ENCODE assay signal across 30 mouse cellular contexts in the genomic region with DNA sequence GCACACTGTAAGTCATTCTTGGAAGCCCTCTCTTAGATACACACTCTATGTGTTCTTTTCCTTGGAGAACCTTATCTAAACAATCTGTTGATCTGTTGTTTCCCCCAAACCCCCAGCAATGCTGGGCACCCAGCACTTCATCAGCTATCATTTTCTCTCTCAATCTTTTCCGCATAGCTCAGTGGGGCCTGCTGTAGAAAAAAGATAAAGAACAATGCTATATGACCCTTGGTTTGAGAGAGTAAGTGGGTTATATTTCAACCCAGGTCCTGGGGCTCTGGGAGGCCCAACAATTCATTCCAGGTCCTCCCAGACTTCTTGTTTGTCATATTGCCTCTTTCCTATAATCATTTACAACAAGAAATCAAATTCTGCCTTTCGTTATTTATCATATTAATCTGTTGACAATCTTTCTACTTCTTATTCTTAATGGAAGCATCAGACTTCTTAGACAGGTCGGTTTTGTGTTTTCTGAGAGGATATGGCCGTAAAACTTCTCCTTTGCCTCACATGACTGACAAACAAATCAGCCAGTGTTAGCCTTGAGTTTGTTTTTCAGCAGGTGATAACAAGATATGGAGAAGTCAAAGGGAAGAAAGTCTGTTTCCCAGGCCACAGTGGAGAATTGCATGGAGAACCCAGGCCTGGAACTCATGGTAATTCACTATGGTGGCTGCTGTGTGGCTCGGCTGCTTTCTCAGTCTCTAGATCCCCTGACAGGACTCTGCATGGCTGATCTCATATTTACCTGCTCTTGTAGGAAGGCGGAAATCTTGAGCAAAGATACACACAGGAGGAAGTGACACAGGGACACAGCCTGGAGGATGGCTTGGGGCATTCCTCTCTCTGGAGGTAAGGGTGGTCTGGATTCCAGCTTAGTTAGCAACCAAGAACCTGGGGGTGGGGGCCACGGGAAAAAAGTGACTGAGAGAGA. TPM values are rescaled to one million over a fixed set of nuclear protein-coding genes. Genes with fewer than 3 reads are reported as not detected.
DNase-seq lines count a peak whose midpoint lies in the region; ATAC-seq and TF ChIP-seq lines count a peak whose summit lies in the region.
"Had no signal": no experiment of that assay in that cellular context is flagged by ENCODE, and none has a peak within 500 bp of the region (broad histone marks: within the 10 kb centered on the region; RNA-seq: fewer than 3 reads in every experiment).

No protein-coding gene starts in this region.

- TF ChIP-seq POLR2A in spleen, adult 2 months (IDR thresholded peaks at IDR 0.05; ENCODE audit: low read depth, low read length): no peak

- H3K4me2 ChIP-seq in intestine, embryonic 16.5 days (ENCODE audit: low read depth, low read length): peak overlapping the region; percentile 32
- no peak overlapping the region for H3K4me2 ChIP-seq in stomach, postnatal 0 days (replicated peaks; ENCODE audit: low read depth)
- H3K4me2 ChIP-seq in midbrain, embryonic 16.5 days (ENCODE audit: low read length): no peak overlapping the region
- H3K4me2 ChIP-seq: embryonic facial prominence, embryonic 12.5 days; heart, embryonic 15.5 days; hindbrain, embryonic 13.5 days; limb, embryonic 15.5 days; lung, embryonic 14.5 days; midbrain, embryonic 12.5 days had no signal

- peak; percentile 11 for DNase-seq in CD4-positive, CD25-positive, alpha-beta regulatory T cell, adult 2 months (ENCODE audit: low read depth, low spot score)
- DNase-seq in spleen, adult 2 months (ENCODE audit: low read depth in 1 of 2, low spot score in 2 of 2): no peak
- no peak for DNase-seq in spleen, postnatal 10 days (ENCODE audit: low spot score in 2 of 2)
- peak; percentile 15 for DNase-seq in stomach, postnatal 0 days (ENCODE audit: low spot score)
- DNase-seq: adrenal gland, postnatal 25 days; cerebellum, adult 8-10 months; embryo, embryonic 11 days; kidney, adult 2 months; kidney, postnatal 4 days; lung, embryonic 14.5 days; retina, postnatal 1 day; right cerebral cortex, postnatal 14 days had no signal

- TF ChIP-seq EP300 in stomach, postnatal 0 days (optimal IDR thresholded peaks at IDR 0.05): no peak

- H3K9me3 ChIP-seq in intestine, embryonic 16.5 days (ENCODE audit: control insufficient read depth, low read length): no peaks in the 10 kb centered on the region
- no peaks in the 10 kb centered on the region for H3K9me3 ChIP-seq in stomach, postnatal 0 days (ENCODE audit: control insufficient read depth, low read length)
- H3K9me3 ChIP-seq in midbrain, embryonic 16.5 days (replicated peaks; ENCODE audit: control insufficient read depth, low read length, poor library complexity, severe bottlenecking): no peaks in the 10 kb centered on the region
- H3K9me3 ChIP-seq: embryonic facial prominence, embryonic 12.5 days; heart, embryonic 15.5 days; hindbrain, embryonic 13.5 days; limb, embryonic 10.5 days; limb, embryonic 15.5 days; midbrain, embryonic 12.5 days had no signal

- H3K9ac ChIP-seq in intestine, embryonic 16.5 days (ENCODE audit: low read depth, low read length): peak overlapping the region; percentile 32; the same call in 1 of the 2 replicates
- no peak overlapping the region for H3K9ac ChIP-seq in stomach, postnatal 0 days (ENCODE audit: low read length)
- no peak overlapping the region for H3K9ac ChIP-seq in midbrain, embryonic 16.5 days (ENCODE audit: low read depth, low read length)
- H3K9ac ChIP-seq: embryonic facial prominence, embryonic 12.5 days; heart, embryonic 15.5 days; hindbrain, embryonic 13.5 days; limb, embryonic 15.5 days; liver, embryonic 14.5 days; lung, embryonic 14.5 days; midbrain, embryonic 12.5 days had no signal

- TF ChIP-seq CTCF in spleen, adult 2 months (IDR thresholded peaks at IDR 0.05; ENCODE audit: extremely low read depth, insufficient read depth, insufficient read length, insufficient replicate concordance): no peak
- no peak for TF ChIP-seq CTCF in stomach, postnatal 0 days (IDR thresholded peaks at IDR 0.05; ENCODE audit: low read depth)

- WGBS in spleen, adult 2 months: 62% methylated on average over 7 of the region's 7 CpGs
- WGBS in intestine, embryonic 16.5 days: 58% methylated on average over 7 of the region's 7 CpGs
- WGBS in stomach, postnatal 0 days: 55% methylated on average over 7 of the region's 7 CpGs
- WGBS in midbrain, embryonic 16.5 days: 88% methylated on average over 7 of the region's 7 CpGs

- peaks cover 2% of the 10 kb centered on the region; the same call in 1 of the 2 replicates for H3K36me3 ChIP-seq in spleen, adult 2 months (ENCODE audit: control insufficient read depth, insufficient read depth, low read length)
- no peaks in the 10 kb centered on the region for H3K36me3 ChIP-seq in intestine, embryonic 16.5 days (ENCODE audit: control insufficient read depth, insufficient read depth, low read length)
- H3K36me3 ChIP-seq in stomach, postnatal 0 days (ENCODE audit: control insufficient read depth, insufficient read depth, low read length): no peaks in the 10 kb centered on the region
- no peaks in the 10 kb centered on the region for H3K36me3 ChIP-seq in midbrain, embryonic 16.5 days (ENCODE audit: control insufficient read depth, insufficient read depth, low read length)
- H3K36me3 ChIP-seq: embryonic facial prominence, embryonic 12.5 days; heart, embryonic 15.5 days; hindbrain, embryonic 13.5 days; limb, embryonic 10.5 days; limb, embryonic 15.5 days; midbrain, embryonic 12.5 days had no signal

- no peaks in the 10 kb centered on the region for H3K27me3 ChIP-seq in spleen, adult 2 months (ENCODE audit: control insufficient read depth, insufficient read depth, low read length)
- H3K27me3 ChIP-seq in intestine, embryonic 16.5 days (replicated peaks; ENCODE audit: control insufficient read depth, insufficient read depth, low read length): no peaks in the 10 kb centered on the region
- no peaks in the 10 kb centered on the region for H3K27me3 ChIP-seq in stomach, postnatal 0 days (ENCODE audit: control insufficient read depth, insufficient read depth, low read length)
- no peaks in the 10 kb centered on the region for H3K27me3 ChIP-seq in midbrain, embryonic 16.5 days (ENCODE audit: control insufficient read depth, insufficient read depth, low read depth, low read length)
- H3K27me3 ChIP-seq: embryonic facial prominence, embryonic 12.5 days; heart, embryonic 15.5 days; hindbrain, embryonic 13.5 days; limb, embryonic 15.5 days; midbrain, embryonic 12.5 days had no signal

- peak overlapping the region; percentile 49 for H3K4me3 ChIP-seq in spleen, adult 2 months (ENCODE audit: extremely low read depth, insufficient read depth, insufficient read length)
- H3K4me3 ChIP-seq in intestine, embryonic 16.5 days (ENCODE audit: low read length): peak overlapping the region; percentile 46
- H3K4me3 ChIP-seq in stomach, postnatal 0 days (ENCODE audit: low read depth, low read length): no peak overlapping the region
- no peak overlapping the region for H3K4me3 ChIP-seq in midbrain, embryonic 16.5 days (ENCODE audit: low read depth, low read length)
- H3K4me3 ChIP-seq: embryonic facial prominence, embryonic 12.5 days; heart, embryonic 15.5 days; hindbrain, embryonic 13.5 days; limb, embryonic 10.5 days; limb, embryonic 15.5 days; midbrain, embryonic 12.5 days had no signal

- peak overlapping the region; percentile 56 for H3K27ac ChIP-seq in spleen, adult 2 months (ENCODE audit: insufficient read depth, low read length)
- H3K27ac ChIP-seq in intestine, embryonic 16.5 days (ENCODE audit: low read length): peak overlapping the region; percentile 81
- no peak overlapping the region for H3K27ac ChIP-seq in stomach, postnatal 0 days (replicated peaks)
- H3K27ac ChIP-seq in midbrain, embryonic 16.5 days (ENCODE audit: low read length): no peak overlapping the region
- H3K27ac ChIP-seq: embryonic facial prominence, embryonic 12.5 days; heart, embryonic 15.5 days; hindbrain, embryonic 13.5 days; kidney, postnatal 0 days; limb, embryonic 10.5 days; limb, embryonic 15.5 days; liver, embryonic 14.5 days; midbrain, embryonic 12.5 days had no signal

- no peak for ATAC-seq in CD4-positive, CD25-positive, alpha-beta regulatory T cell, adult 4 months
- peak; percentile 96 for ATAC-seq in intestine, embryonic 16.5 days
- ATAC-seq in stomach, postnatal 0 days (ENCODE audit: low FRiP score, low TSS enrichment): peak; percentile 54; the same call in 1 of the 2 replicates
- ATAC-seq in megakaryocyte-erythroid progenitor cell, adult 5-6 weeks (replicated peaks; ENCODE audit: low FRiP score, low TSS enrichment, poor library complexity, severe bottlenecking): no peak
- no peak for ATAC-seq in midbrain, embryonic 16.5 days
- ATAC-seq: forebrain, embryonic 14.5 days had no signal

- H3K4me1 ChIP-seq in spleen, adult 2 months (ENCODE audit: control insufficient read depth, insufficient read depth, insufficient read length): no peaks in the 10 kb centered on the region
- H3K4me1 ChIP-seq in intestine, embryonic 16.5 days (ENCODE audit: control insufficient read depth, insufficient read depth, low read length): no peaks in the 10 kb centered on the region
- H3K4me1 ChIP-seq in stomach, postnatal 0 days (replicated peaks; ENCODE audit: control insufficient read depth, insufficient read depth): no peaks in the 10 kb centered on the region
- H3K4me1 ChIP-seq in midbrain, embryonic 16.5 days (ENCODE audit: control insufficient read depth, insufficient read depth, low read length): no peaks in the 10 kb centered on the region
- H3K4me1 ChIP-seq: embryonic facial prominence, embryonic 12.5 days; heart, embryonic 15.5 days; hindbrain, embryonic 13.5 days; limb, embryonic 10.5 days; limb, embryonic 15.5 days; midbrain, embryonic 12.5 days had no signal

RNA-seq across cellular contexts. Expression of a gene that starts 15.0 kb away (rescaled TPM):
- 100 to 1,000 TPM; 153 to 175 TPM for polyA plus RNA-seq in CD4-positive, CD25-positive, alpha-beta regulatory T cell, adult 4 months (2017; shearing (Covaris generic))
- polyA plus RNA-seq in spleen, adult 2 months (2012; rRNA removed): 24.8 and 26.5 TPM in 2 replicates
- polyA plus RNA-seq in intestine, embryonic 16.5 days (2015; fragmentation: Nextera tagmentation; extraction: Ambion mirVana): 93.5 and 105 TPM in 2 replicates
- polyA plus RNA-seq in stomach, postnatal 0 days (2015; fragmentation: Nextera tagmentation; extraction: Ambion mirVana): 10.6 and 12.9 TPM in 2 replicates
- total RNA-seq in megakaryocyte-erythroid progenitor cell, adult 5-6 weeks (2014; fragmentation: Nextera tagmentation): 3.5 and 11.6 TPM in 2 replicates
- 3.2 and 4.5 TPM in 2 replicates for total RNA-seq in megakaryocyte-erythroid progenitor cell, adult 5-6 weeks (2017)
- polyA plus RNA-seq in midbrain, embryonic 16.5 days (2015; fragmentation: Nextera tagmentation; extraction: Ambion mirVana): not detected in 2 replicates
- polyA plus RNA-seq: forebrain, embryonic 14.5 days; midbrain, embryonic 12.5 days; neural tube, embryonic 14.5 days had no signal

RNA-seq across cellular contexts. Expression of a gene that starts 43.5 kb away (rescaled TPM):
- polyA plus RNA-seq in CD4-positive, CD25-positive, alpha-beta regulatory T cell, adult 4 months (2017; shearing (Covaris generic)): 10 to 100 TPM; 42.9 to 70.0 TPM
- polyA plus RNA-seq in spleen, adult 2 months (2012; rRNA removed): 2.2 and 3.1 TPM in 2 replicates
- polyA plus RNA-seq in intestine, embryonic 16.5 days (2015; fragmentation: Nextera tagmentation; extraction: Ambion mirVana): 0.53 and 0.75 TPM in 2 replicates
- not detected in 2 replicates for polyA plus RNA-seq in stomach, postnatal 0 days (2015; fragmentation: Nextera tagmentation; extraction: Ambion mirVana)
- 0.28 TPM in 1 of 2 replicates, not detected in the other for total RNA-seq in megakaryocyte-erythroid progenitor cell, adult 5-6 weeks (2014; fragmentation: Nextera tagmentation)
- 0.14 TPM in 1 of 2 replicates, not detected in the other for total RNA-seq in megakaryocyte-erythroid progenitor cell, adult 5-6 weeks (2017)
- polyA plus RNA-seq in midbrain, embryonic 16.5 days (2015; fragmentation: Nextera tagmentation; extraction: Ambion mirVana): 0.06 TPM in 1 of 2 replicates, not detected in the other
- total RNA-seq: layer of hippocampus, postnatal 25 days had no signal
- polyA plus RNA-seq: brain, embryonic 14.5 days; embryonic facial prominence, embryonic 12.5 days; forebrain, embryonic 14.5 days; heart, embryonic 15.5 days; hindbrain, embryonic 13.5 days; kidney, postnatal 0 days; limb, embryonic 10.5 days; limb, embryonic 15.5 days; liver, embryonic 14.5 days; lung, embryonic 14.5 days; midbrain, embryonic 12.5 days; neural tube, embryonic 14.5 days; stomach, embryonic 14.5 days; urinary bladder, adult 2 months had no signal

Comparison
In these comparisons a context has a peak if more than half of its experiments do, and no peak if none do; other contexts are left out.
1. DNase-seq: peak in CD4-positive, CD25-positive, alpha-beta regulatory T cell, adult 2 months (single experiment) and stomach, postnatal 0 days (single experiment); none in spleen, adult 2 months (0 of 2) and spleen, postnatal 10 days (0 of 2).
2. ATAC-seq: peak in intestine, embryonic 16.5 days (single experiment) and stomach, postnatal 0 days (single experiment); none in CD4-positive, CD25-positive, alpha-beta regulatory T cell, adult 4 months (single experiment), megakaryocyte-erythroid progenitor cell, adult 5-6 weeks (single experiment) and midbrain, embryonic 16.5 days (single experiment).
3. H3K27ac ChIP-seq: peak in spleen, adult 2 months (single experiment) and intestine, embryonic 16.5 days (single experiment); none in stomach, postnatal 0 days (single experiment) and midbrain, embryonic 16.5 days (single experiment).
4. H3K4me3 ChIP-seq: peak in spleen, adult 2 months (single experiment) and intestine, embryonic 16.5 days (single experiment); none in stomach, postnatal 0 days (single experiment) and midbrain, embryonic 16.5 days (single experiment).
5. RNA of a gene that starts 15.0 kb away (polyA plus RNA-seq): 153 to 175 TPM in CD4-positive, CD25-positive, alpha-beta regulatory T cell, adult 4 months, 93.5 to 105 TPM in intestine, embryonic 16.5 days, 24.8 to 26.5 TPM in spleen, adult 2 months and 10.6 to 12.9 TPM in stomach, postnatal 0 days; not detected in midbrain, embryonic 16.5 days; every median in the first group is over 10 times any median in the second.
6. RNA of a gene that starts 43.5 kb away (polyA plus RNA-seq): 42.9 to 70.0 TPM in CD4-positive, CD25-positive, alpha-beta regulatory T cell, adult 4 months; 2.2 to 3.1 TPM in spleen, adult 2 months, 0.53 to 0.75 TPM in intestine, embryonic 16.5 days, 0.06 TPM in midbrain, embryonic 16.5 days and not detected in stomach, postnatal 0 days; every median in the first group is over 10 times any median in the second.